Mouse (Mus musculus) forebrain, embryonic 13.5 days (tissue): ENCODE results near the gene Akirin1. TPM values are rescaled to one million over a fixed set of nuclear protein-coding genes. Genes with fewer than 3 reads are reported as not detected.
A peak's percentile ranks its signal among the peaks of the same experiment; 100 is the strongest.

Experiments used
- ATAC-seq: fragments of 200-750 bp; cut with Nextera tagmentation; 2 replicates; pipeline ENCODE4 v1.8.0; 2017
- H3K27ac ChIP-seq: fragments of 300-500 bp; sonication (generic); 2 replicates; pipeline ENCODE4 v1.5.1; 2015; ENCODE audit warnings: inconsistent platforms, mild to moderate bottlenecking, moderate library complexity
- H3K27me3 ChIP-seq: fragments of 300-500 bp; sonication (generic); 2 replicates; pipeline ENCODE4 v1.6.1; 2015; ENCODE audit warnings: mild to moderate bottlenecking, inconsistent platforms
- H3K36me3 ChIP-seq: fragments of 300-500 bp; sonication (generic); 2 replicates; pipeline ENCODE4 v1.6.1; 2015; ENCODE audit warnings: mild to moderate bottlenecking, inconsistent platforms; ENCODE audit not compliant: poor library complexity, severe bottlenecking
- H3K4me1 ChIP-seq: fragments of 300-500 bp; sonication (generic); 2 replicates; pipeline ENCODE4 v1.6.1; 2015; ENCODE audit warnings: inconsistent platforms
- H3K4me2 ChIP-seq: fragments of 300-500 bp; sonication (generic); 2 replicates; pipeline ENCODE4 v1.6.1; 2015; ENCODE audit warnings: inconsistent platforms, mild to moderate bottlenecking, moderate library complexity
- H3K4me3 ChIP-seq: fragments of 300-500 bp; sonication (generic); 2 replicates; pipeline ENCODE4 v1.5.1; 2015; ENCODE audit warnings: mild to moderate bottlenecking, inconsistent platforms
- H3K9ac ChIP-seq: fragments of 300-500 bp; sonication (generic); 2 replicates; pipeline ENCODE4 v1.6.1; 2015; ENCODE audit warnings: mild to moderate bottlenecking, inconsistent platforms
- H3K9me3 ChIP-seq: fragments of 300-500 bp; sonication (generic); replicated peaks from 2 replicates; pipeline ENCODE4 v1.6.1; 2016; ENCODE audit warnings: inconsistent platforms
- WGBS: fragments of 180-500 bp; shearing (Covaris S2); methylation state at CpG from one replicate; pipeline ENCODE4 v1.1.7; 2015; 5-methylcytosine and 5-hydroxymethylcytosine counted together
- polyA plus RNA-seq: library from polyadenylated mRNA; unstranded; fragments of >200 nt; fragmentation: Nextera tagmentation; extraction: Ambion mirVana; gene quantifications from 2 replicates; pipeline ENCODE4 v1.2.1, GENCODE M21; 2015

Gene Akirin1
- polyA plus RNA-seq: 74.6 and 78.9 TPM in 2 replicates

DNA sequence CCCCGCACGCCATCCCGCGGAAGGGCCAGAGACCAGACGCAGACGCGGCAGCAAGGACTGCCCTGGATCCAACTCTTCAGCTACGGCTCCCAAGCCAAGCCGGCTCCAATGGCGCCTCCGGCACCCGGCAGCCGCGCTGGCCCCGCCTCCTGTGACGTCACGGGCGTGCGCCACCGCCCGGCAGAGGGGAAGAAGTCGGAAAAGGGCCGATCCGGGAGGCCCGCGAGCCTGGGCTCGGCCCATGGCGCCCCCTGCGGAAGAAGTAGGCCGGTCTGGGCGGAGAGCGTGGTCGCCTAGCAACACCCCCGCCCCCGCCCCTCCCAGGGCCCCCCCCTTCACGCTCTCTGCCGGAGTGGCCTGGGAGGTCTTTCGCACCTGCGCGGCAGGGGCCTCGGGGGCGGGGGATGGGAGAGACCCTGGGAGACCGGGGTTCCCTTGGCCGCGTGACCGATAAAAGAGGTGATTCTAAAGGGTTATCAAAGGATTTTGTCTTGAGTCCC is at the start of gene Akirin1:
TSS of gene Akirin1 (minus strand) at position 194 of the 500 bp plus-strand sequence.
- peak within 1 kb of the TSS; percentile 70 for H3K4me2 ChIP-seq
- peak within 1 kb of the TSS; percentile 99 for H3K4me3 ChIP-seq
- H3K4me1 ChIP-seq: peaks cover 32% of the 10 kb centered on the region
- H3K9ac ChIP-seq: peak within 1 kb of the TSS; percentile 96
- H3K36me3 ChIP-seq: no peaks in the 10 kb centered on the region
- peak within 1 kb of the TSS; percentile 92 for H3K27ac ChIP-seq
- 0% methylated on average over 44 of the region's 46 CpGs for WGBS
- H3K27me3 ChIP-seq: no peaks in the 10 kb centered on the region
- ATAC-seq: peak; percentile 99
- H3K9me3 ChIP-seq: no peaks in the 10 kb centered on the region

DNA sequence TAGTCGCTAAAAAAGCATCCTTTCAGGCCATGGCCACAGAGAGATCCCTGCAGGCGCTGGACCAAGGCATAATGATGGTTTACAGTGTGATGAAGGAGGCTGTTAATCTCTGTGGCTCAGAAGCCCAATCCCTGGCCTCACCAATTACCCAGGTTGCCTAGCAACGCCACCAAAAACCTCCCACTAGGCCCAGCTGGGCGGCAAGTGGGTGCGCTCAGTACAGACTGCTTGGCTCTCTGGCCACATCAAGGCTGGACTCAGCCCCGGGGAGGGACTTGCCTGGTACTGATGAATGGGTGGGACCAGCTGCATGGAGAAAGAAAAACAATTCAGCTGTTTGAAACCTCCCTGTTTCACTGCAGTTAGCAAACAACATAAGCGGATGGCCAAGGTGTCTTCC is 47.7 kb upstream of the Akirin1 start:
- no peak overlapping the region for H3K4me3 ChIP-seq
- no peaks in the 10 kb centered on the region for H3K9me3 ChIP-seq
- WGBS: 25% methylated on average over 7 of the region's 7 CpGs
- no peaks in the 10 kb centered on the region for H3K36me3 ChIP-seq
- peaks cover 13% of the 10 kb centered on the region for H3K4me1 ChIP-seq
- H3K4me2 ChIP-seq: no peak overlapping the region
- H3K27ac ChIP-seq: peak overlapping the region; percentile 60
- no peaks in the 10 kb centered on the region for H3K27me3 ChIP-seq
- ATAC-seq: peak; percentile 90
- no peak overlapping the region for H3K9ac ChIP-seq

DNA sequence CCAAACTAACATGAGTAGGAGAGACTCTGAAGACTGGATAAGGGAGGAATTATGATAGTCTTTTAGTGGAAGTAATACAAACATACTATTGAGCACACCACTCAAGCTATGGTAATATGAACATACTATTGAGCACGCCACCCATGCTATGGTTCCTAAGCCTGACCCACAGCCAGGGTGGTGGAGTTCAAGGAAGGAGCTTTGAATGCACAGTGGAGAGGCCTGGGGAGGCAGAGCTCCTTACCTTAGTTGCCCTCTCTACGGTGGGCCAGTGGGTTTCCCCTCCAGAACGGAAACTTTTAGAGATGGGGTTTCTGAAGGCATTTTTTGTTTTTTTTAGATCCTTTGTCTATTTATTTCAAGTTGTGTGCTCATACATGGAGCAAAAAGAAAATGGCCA is 47.3 kb upstream of the Akirin1 start:
- Histone ChIP-seq H3K4me2 (no peak overlapping the region), H3K36me3 (no peaks in the 10 kb centered on the region), H3K9me3 (no peaks in the 10 kb centered on the region), H3K27ac (peak overlapping the region; percentile 60), H3K9ac (no peak overlapping the region), H3K27me3 (no peaks in the 10 kb centered on the region), H3K4me3 (no peak overlapping the region), H3K4me1 (peaks cover 13% of the 10 kb centered on the region)
- ATAC-seq: no peak
- WGBS: 58% methylated on average over 3 of the region's 3 CpGs

DNA sequence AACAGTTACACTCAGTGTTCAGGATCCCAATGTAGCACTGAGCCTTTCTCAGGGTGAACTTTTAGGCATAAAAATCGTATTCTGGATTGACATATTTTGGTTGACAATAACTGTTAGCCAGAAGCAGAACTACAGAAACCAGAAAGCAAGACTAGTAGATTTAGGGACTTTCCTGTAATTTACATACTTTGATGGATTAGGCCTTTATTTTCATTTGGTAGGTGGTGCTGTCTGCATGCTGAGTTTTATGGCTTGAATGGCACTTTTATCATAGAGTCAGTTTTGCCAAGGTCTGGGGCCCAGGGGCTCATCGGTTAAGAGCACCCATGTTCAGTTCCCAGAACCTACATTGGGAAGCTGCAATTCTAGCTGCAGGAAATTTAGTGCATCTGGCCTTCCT is 44.9 kb upstream of the Akirin1 start:
- H3K4me1 ChIP-seq: peaks cover 13% of the 10 kb centered on the region
- ATAC-seq: no peak
- no peaks in the 10 kb centered on the region for H3K9me3 ChIP-seq
- no peak overlapping the region for H3K4me2 ChIP-seq
- WGBS: 65% methylated on average over 2 of the region's 2 CpGs
- H3K27ac ChIP-seq: no peak overlapping the region
- no peaks in the 10 kb centered on the region for H3K27me3 ChIP-seq
- H3K36me3 ChIP-seq: no peaks in the 10 kb centered on the region
- H3K9ac ChIP-seq: no peak overlapping the region
- no peak overlapping the region for H3K4me3 ChIP-seq

DNA sequence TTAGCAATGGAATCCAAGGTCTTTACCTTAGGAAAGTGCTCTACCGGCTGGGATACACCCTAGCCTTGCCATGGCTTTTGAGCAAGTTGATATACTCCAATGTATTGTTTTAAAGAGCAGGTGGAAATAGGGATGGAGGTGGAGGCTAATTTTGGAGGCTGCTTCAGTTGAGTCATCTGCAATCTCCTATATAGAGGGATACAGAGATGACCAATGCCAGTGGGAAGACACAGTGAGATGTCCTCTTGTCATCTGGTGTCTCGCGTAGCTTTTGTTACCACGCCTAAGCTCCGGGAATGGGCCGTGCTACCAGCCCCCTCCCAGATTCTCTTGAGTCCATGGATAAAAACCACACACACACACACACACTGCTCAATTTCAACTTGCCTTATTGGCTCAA is 43.0 kb upstream of the Akirin1 start:
- 92% methylated on average over 6 of the region's 6 CpGs for WGBS
- Histone ChIP-seq H3K36me3 (no peaks in the 10 kb centered on the region), H3K27ac (no peak overlapping the region), H3K9me3 (no peaks in the 10 kb centered on the region), H3K4me2 (no peak overlapping the region), H3K27me3 (no peaks in the 10 kb centered on the region), H3K4me3 (no peak overlapping the region), H3K4me1 (peaks cover 16% of the 10 kb centered on the region), H3K9ac (no peak overlapping the region)
- no peak for ATAC-seq

DNA sequence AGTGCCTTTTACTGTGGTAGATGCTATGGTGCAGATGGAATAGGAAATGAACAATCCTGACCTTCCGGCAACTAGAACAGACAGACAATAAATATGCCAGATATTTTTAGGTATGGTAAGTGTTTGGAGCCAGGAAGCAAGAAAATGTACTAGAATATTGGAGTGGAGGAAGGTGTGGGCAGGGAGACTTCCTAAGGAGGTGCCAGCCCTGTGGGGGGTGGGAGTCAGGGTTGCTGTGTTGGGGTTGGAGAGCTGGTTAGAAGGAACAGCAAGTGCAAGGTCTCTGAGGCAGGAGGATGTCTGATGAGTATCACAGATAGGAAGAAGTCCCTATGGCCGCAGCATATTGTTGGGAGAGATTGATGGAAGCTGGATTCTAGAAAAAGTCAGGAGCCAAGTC is 42.5 kb upstream of the Akirin1 start:
- no peak for ATAC-seq
- no peak overlapping the region for H3K4me3 ChIP-seq
- peaks cover 16% of the 10 kb centered on the region for H3K4me1 ChIP-seq
- H3K27me3 ChIP-seq: no peaks in the 10 kb centered on the region
- no peak overlapping the region for H3K4me2 ChIP-seq
- H3K27ac ChIP-seq: no peak overlapping the region
- 90% methylated on average over 2 of the region's 2 CpGs for WGBS
- H3K9me3 ChIP-seq: no peaks in the 10 kb centered on the region
- H3K9ac ChIP-seq: no peak overlapping the region
- H3K36me3 ChIP-seq: no peaks in the 10 kb centered on the region

DNA sequence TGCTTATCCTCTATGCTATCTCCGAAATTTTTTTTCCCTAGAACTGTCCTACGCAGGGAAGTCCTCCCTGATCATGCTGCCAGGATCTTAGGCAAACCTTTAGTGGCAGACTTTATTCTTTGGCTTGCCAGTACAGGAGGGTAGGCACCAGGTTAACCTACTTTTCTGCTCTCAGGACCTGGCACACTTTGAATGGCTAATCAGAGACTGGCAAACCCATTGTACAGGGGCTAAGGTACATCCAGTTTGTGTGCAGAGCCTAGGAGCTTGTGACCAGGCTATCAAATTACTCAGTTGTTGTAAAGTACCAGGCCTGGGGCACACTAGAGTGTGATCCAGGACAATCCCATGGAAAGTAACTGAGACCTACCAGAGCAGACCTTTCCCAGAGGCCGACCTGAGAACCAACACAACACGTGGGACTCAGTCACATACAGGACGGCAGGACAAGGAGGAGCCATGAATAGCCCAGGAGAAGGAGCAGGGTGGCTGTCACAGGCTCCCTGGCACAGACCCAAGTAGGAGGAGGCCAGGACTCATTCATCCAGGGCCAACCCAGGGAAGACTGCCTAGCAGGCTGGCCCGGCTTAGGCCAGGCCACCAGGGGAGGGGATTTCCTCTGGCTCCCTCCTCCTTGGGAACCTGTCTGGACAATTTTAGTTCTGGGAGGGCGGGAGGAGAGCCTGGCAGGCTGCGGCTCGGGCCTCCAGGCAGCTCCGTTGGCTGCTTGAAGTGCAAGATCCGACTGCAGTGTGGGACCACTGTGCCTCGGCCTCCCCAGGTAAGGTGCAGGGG is 37.2 kb upstream of the Akirin1 start, which contains the start of gene Rhbdl2:
TSS of gene Rhbdl2 (plus strand) at position 684 of the 795 bp plus-strand sequence.
- Histone ChIP-seq H3K4me2 (peak within 1 kb of the TSS; percentile 34), H3K36me3 (no peaks in the 10 kb centered on the region), H3K4me3 (no peak within 1 kb of the TSS), H3K27me3 (no peaks in the 10 kb centered on the region), H3K9ac (peak within 1 kb of the TSS; percentile 26; the same call in 1 of the 2 replicates), H3K4me1 (peaks cover 12% of the 10 kb centered on the region), H3K27ac (peak within 1 kb of the TSS; percentile 11; the same call in 1 of the 2 replicates), H3K9me3 (no peaks in the 10 kb centered on the region)
- 19% methylated on average over 12 of the region's 12 CpGs for WGBS
- peak; percentile 83 for ATAC-seq

DNA sequence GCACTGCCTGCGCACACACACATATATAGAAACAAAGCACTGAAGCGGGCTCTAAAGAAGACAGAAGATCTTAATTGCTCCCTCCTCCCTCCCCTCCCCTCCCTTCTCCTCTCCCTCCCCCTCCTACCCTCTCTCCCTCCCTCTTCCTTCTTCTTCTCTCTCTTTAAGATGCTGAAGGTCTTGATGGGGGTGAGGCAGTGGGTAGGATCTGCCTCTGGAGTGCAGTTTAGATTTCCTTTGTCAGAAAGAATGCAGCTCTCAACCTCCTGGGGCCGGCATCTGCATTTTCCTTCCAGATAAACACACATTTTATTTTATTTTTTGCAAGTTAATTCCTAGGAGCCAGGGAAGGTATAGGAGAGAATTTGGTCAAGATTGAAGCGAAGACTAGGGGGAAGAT is 18.1 kb upstream of the Akirin1 start:
- Histone ChIP-seq H3K36me3 (no peaks in the 10 kb centered on the region), H3K9ac (no peak overlapping the region), H3K4me2 (no peak overlapping the region), H3K4me1 (no peaks in the 10 kb centered on the region), H3K9me3 (no peaks in the 10 kb centered on the region), H3K27ac (no peak overlapping the region), H3K27me3 (no peaks in the 10 kb centered on the region), H3K4me3 (no peak overlapping the region)
- 60% methylated on average over 4 of the region's 4 CpGs for WGBS
- no peak for ATAC-seq

DNA sequence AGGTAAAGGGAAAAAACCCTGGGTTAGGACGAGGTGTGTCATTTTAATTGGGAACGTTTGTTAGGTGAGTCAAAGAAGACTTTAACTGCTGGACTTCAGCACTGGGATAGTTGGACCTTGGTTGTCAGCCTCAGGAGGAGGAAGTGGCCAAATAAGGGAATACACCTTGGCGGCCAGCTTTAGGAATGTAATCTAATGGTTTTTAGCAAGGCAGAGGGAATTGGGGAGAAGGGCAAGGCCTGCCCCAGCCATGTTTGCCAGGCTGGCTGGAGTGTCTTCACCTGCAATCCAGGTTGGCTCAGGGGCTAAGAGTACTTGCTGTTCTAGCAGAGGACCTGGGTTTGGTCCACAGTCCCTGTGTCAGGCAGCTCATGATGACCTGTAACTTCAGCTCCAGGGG is 17.7 kb upstream of the Akirin1 start:
- Histone ChIP-seq H3K9me3 (no peaks in the 10 kb centered on the region), H3K27ac (no peak overlapping the region), H3K4me3 (no peak overlapping the region), H3K4me2 (no peak overlapping the region), H3K36me3 (no peaks in the 10 kb centered on the region), H3K9ac (no peak overlapping the region), H3K27me3 (no peaks in the 10 kb centered on the region), H3K4me1 (no peaks in the 10 kb centered on the region)
- no peak for ATAC-seq
- WGBS: 75% methylated on average over 3 of the region's 3 CpGs

DNA sequence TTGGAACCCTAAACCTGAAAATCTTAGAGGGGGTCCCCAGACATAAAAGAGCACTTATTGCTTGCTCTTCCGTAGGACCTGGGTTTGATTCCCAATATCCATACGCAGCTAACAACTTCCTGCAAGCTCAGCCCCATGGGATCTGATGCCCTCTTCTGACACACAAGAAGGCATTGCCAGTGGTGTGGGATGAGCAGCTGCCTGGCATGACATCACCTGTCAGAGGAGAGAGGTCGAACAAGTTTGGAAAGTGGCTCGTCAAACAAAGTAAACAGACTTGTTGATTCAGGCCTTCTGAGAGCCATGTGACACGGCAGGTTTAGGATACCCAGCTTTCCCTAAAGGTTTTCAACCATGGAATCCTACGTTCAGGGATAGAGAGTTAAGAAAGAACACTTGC is 14.9 kb upstream of the Akirin1 start:
- no peak for ATAC-seq
- H3K9ac ChIP-seq: no peak overlapping the region
- no peaks in the 10 kb centered on the region for H3K4me1 ChIP-seq
- no peaks in the 10 kb centered on the region for H3K27me3 ChIP-seq
- 87% methylated on average over 6 of the region's 6 CpGs for WGBS
- no peaks in the 10 kb centered on the region for H3K9me3 ChIP-seq
- H3K27ac ChIP-seq: no peak overlapping the region
- no peak overlapping the region for H3K4me2 ChIP-seq
- H3K36me3 ChIP-seq: no peaks in the 10 kb centered on the region
- no peak overlapping the region for H3K4me3 ChIP-seq

DNA sequence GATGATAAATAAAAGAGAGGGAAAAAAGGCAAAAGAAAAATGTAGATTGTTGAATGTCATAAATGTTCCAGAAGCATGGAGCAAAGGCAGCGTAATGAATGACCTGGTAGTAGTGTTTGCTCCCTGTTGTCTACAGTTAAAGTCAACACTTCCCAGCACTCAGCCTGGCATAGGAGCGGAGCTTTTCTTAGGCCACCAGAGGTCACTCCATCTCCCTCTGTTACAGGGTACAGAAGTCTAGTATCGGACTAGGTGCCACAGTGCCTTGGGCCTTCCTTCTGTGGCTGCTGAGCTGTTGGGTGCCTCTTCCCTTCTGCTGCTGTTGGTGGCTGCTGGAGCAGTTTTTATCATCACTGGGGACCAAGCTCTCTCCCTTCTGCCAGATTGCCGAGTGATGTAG is 8.2 kb upstream of the Akirin1 start:
- Histone ChIP-seq H3K27me3 (no peaks in the 10 kb centered on the region), H3K27ac (no peak overlapping the region), H3K36me3 (no peaks in the 10 kb centered on the region), H3K4me2 (no peak overlapping the region), H3K4me3 (no peak overlapping the region), H3K9me3 (no peaks in the 10 kb centered on the region), H3K4me1 (no peaks in the 10 kb centered on the region), H3K9ac (no peak overlapping the region)
- WGBS: 63% methylated on average over 4 of the region's 4 CpGs
- no peak for ATAC-seq

DNA sequence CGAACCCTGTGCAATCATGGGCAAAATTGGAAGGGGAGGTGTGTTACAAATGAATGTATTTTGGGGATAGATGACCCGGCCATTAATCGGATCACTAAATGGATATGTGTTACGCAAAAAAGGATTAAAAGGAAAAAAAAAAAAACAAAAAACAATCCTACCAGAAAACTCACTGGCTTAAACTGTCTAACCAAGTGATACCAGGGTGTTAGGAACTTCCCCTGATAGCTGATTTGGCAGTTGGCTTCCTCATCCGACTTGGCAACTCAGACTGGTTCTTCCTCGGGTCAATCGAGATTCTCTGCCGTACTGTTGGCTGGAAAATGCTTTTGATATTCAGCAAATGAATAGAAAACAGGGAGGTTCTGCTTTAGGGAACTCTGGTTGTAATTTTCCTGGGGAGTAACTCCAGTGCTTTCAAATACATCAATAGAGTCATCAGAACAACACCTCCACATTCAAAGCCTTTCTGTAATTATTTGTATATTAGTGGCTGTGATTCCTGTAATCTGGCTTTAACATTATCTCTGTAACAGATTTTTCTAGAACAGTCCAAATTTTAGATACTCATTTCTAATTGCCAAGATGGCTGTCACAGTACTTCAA is 665 bp upstream of the Akirin1 start:
- H3K4me3 ChIP-seq: peak overlapping the region; percentile 99
- H3K36me3 ChIP-seq: no peaks in the 10 kb centered on the region
- H3K27me3 ChIP-seq: no peaks in the 10 kb centered on the region
- peak overlapping the region; percentile 96 for H3K9ac ChIP-seq
- H3K4me1 ChIP-seq: peaks cover 29% of the 10 kb centered on the region
- no peak for ATAC-seq
- peak overlapping the region; percentile 70 for H3K4me2 ChIP-seq
- peak overlapping the region; percentile 92; the same call in 1 of the 2 replicates for H3K27ac ChIP-seq
- 0% methylated on average over 8 of the region's 8 CpGs for WGBS
- no peaks in the 10 kb centered on the region for H3K9me3 ChIP-seq
